Mouse (Mus musculus): Measurements from ENCODE around the gene Mgme1. TPM values are rescaled to one million over a fixed set of nuclear protein-coding genes. Genes with fewer than 3 reads are reported as not detected.

Gene Mgme1
- total and polyA plus RNA-seq, 2 experiments from 2014 or later = 4.3 to 5.6 TPM

DNA sequence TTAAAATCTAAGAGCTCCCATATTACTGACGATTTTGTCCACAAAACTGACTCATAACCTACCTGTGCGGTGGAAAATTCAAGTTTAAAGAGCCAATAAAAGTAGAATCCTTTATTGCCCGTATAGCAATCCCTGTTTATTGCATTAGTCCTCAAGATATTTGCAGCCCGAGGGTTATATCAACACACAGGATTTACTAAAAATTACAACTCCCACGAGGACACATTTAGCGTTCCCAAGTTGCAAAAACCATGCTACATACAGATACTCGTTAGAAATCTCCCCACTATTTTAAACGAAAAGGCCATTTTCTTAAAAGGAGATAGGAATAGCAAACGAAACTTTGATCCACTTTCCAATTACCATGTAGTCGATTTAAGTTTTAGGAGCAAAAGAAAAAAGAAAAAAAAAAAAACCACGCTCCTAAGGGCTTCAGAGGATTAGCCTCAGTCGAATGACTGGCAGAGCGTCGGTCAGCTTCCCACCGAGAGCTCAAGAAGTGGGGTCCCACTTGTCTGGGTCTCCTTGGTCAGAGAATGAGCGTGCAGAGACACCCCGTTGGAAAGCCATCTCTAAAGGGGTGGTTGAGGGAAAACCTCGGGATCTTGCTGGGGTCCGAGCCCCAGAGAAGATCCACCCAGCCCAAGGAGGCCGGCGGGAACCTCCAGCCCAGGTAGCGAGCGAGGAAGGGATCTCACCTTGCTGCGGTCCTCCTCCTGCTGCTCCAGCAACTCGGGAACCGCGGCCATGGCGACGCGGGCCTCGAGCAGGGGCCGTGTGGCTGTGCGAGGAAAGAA is 586 bp upstream of the Mgme1 start:
- Histone ChIP-seq H3K27me3 (ENCODE audit: insufficient read depth, low read length) (no peaks in the 10 kb centered on the region), H3K9me3 (ENCODE audit: low read length) (no peaks in the 10 kb centered on the region), H3K27ac (ENCODE audit: low read depth, low read length) (peak overlapping the region; percentile 91), H3K36me3 (ENCODE audit: insufficient read depth, low read length) (no peaks in the 10 kb centered on the region), H3K4me3 (ENCODE audit: low read depth, low read length) (peak overlapping the region; percentile 95), H3K9ac (replicated peaks; ENCODE audit: low read length, poor library complexity, severe bottlenecking) (peak overlapping the region; percentile 94), H3K4me1 (ENCODE audit: insufficient read depth, low read length) (peaks cover 9% of the 10 kb centered on the region; the same call in 1 of the 2 replicates), H3K4me2 (ENCODE audit: low read depth, low read length, poor library complexity, severe bottlenecking) (peak overlapping the region; percentile 68)
- peak; percentile 10 for DNase-seq (ENCODE audit: low spot score)
- ATAC-seq (ENCODE audit: low FRiP score) = peak; percentile 8; the same call in 1 of the 2 replicates
- TF ChIP-seq CTCF (IDR thresholded peaks at IDR 0.05) = no peak
- WGBS = under 1% methylated on average over 26 of the region's 33 CpGs

DNA sequence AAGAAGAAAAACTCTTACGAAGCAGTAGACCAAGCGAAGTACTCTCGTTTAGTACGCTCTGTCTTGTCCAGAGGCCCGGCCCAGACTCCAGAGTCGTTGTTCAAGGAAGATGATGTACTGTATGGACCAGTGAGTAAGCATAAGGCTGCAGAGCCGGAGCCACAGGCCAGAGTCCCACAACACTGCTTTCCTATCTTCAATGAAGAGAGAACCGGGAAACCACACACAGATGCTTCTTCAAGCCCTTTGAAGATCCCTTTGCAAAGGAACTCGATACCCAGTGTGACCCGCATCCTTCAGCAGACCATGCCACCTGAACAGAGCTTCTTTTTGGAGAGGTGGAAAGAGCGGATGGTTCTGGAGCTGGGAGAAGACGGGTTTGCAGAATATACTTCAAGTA is 1.6 kb downstream of the Mgme1 start:
- no peak overlapping the region for H3K4me3 ChIP-seq (ENCODE audit: low read depth, low read length)
- peaks cover 9% of the 10 kb centered on the region; the same call in 1 of the 2 replicates for H3K4me1 ChIP-seq (ENCODE audit: insufficient read depth, low read length)
- H3K9me3 ChIP-seq (ENCODE audit: low read length) = no peaks in the 10 kb centered on the region
- WGBS = 92% methylated on average over 12 of the region's 12 CpGs
- DNase-seq (ENCODE audit: low spot score) = no peak
- no peak for ATAC-seq (ENCODE audit: low FRiP score)
- no peaks in the 10 kb centered on the region for H3K27me3 ChIP-seq (ENCODE audit: insufficient read depth, low read length)
- no peak for TF ChIP-seq CTCF (IDR thresholded peaks at IDR 0.05)
- H3K4me2 ChIP-seq (ENCODE audit: low read depth, low read length, poor library complexity, severe bottlenecking) = no peak overlapping the region
- H3K27ac ChIP-seq (ENCODE audit: low read depth, low read length) = no peak overlapping the region
- H3K36me3 ChIP-seq (ENCODE audit: insufficient read depth, low read length) = 0 out of 2 replicates have a peak, but pooled peaks cover 3% of the 10 kb centered on the region
- no peak overlapping the region for H3K9ac ChIP-seq (replicated peaks; ENCODE audit: low read length, poor library complexity, severe bottlenecking)

DNA sequence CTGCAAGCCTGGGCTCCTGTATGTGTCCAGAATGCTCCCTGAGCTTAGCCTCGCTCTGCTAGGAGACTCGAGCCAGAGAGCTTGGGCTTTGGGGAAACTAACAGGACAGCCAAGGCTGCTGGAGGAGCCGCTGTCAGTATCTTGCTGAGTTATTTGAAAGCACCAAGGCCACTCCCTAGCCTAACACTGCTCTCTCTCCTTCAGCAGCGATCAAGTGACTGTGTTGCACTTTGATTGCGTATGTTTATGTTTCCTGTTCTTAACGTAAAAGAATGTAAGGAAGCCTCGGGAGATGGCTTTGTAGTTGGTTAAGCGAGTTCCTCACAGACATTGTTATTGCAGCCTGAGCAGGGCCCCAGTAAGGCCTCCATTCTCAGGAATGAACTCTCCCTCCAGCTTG is 4.3 kb downstream of the Mgme1 start:
- H3K36me3 ChIP-seq (ENCODE audit: insufficient read depth, low read length) = peaks cover 12% of the 10 kb centered on the region
- 66% methylated on average over 8 of the region's 8 CpGs for WGBS
- no peak overlapping the region for H3K9ac ChIP-seq (replicated peaks; ENCODE audit: low read length, poor library complexity, severe bottlenecking)
- no peak overlapping the region for H3K27ac ChIP-seq (ENCODE audit: low read depth, low read length)
- H3K4me3 ChIP-seq (ENCODE audit: low read depth, low read length) = no peak overlapping the region
- TF ChIP-seq CTCF (IDR thresholded peaks at IDR 0.05) = no peak
- 0 out of 2 replicates have a peak, but pooled peaks cover 2% of the 10 kb centered on the region for H3K4me1 ChIP-seq (ENCODE audit: insufficient read depth, low read length)
- H3K4me2 ChIP-seq (ENCODE audit: low read depth, low read length, poor library complexity, severe bottlenecking) = no peak overlapping the region
- ATAC-seq (ENCODE audit: low FRiP score) (no peak), DNase-seq (ENCODE audit: low spot score) (no peak)
- no peaks in the 10 kb centered on the region for H3K27me3 ChIP-seq (ENCODE audit: insufficient read depth, low read length)
- H3K9me3 ChIP-seq (ENCODE audit: low read length) = no peaks in the 10 kb centered on the region

DNA sequence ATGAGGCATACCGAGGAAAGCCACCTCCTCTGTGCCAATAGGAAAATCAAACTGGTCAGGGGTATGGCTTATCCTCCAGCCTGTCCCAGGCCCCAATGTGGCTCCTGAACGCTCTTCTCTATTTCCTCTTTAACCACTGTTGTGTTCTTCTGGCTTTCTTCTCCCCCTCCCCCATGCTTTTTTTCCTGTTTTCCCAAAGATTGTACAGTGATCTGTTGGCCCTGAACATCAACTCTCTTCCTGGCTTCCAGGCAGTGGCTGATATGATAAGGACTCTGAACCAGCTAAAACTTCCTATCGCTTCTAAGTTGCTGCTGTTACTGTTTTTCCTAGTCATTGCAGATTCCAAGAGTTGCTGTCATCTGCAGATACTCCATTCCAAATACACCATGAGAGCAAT is 6.4 kb downstream of the Mgme1 start:
- no peak overlapping the region for H3K4me2 ChIP-seq (ENCODE audit: low read depth, low read length, poor library complexity, severe bottlenecking)
- no peak overlapping the region for H3K9ac ChIP-seq (replicated peaks; ENCODE audit: low read length, poor library complexity, severe bottlenecking)
- no peaks in the 10 kb centered on the region for H3K9me3 ChIP-seq (ENCODE audit: low read length)
- DNase-seq (ENCODE audit: low spot score) = no peak
- TF ChIP-seq CTCF (IDR thresholded peaks at IDR 0.05) = no peak
- peaks cover 14% of the 10 kb centered on the region for H3K36me3 ChIP-seq (ENCODE audit: insufficient read depth, low read length)
- H3K27ac ChIP-seq (ENCODE audit: low read depth, low read length) = no peak overlapping the region
- H3K27me3 ChIP-seq (ENCODE audit: insufficient read depth, low read length) = no peaks in the 10 kb centered on the region
- no peaks in the 10 kb centered on the region for H3K4me1 ChIP-seq (ENCODE audit: insufficient read depth, low read length)
- ATAC-seq (ENCODE audit: low FRiP score) = no peak
- no peak overlapping the region for H3K4me3 ChIP-seq (ENCODE audit: low read depth, low read length)
- 92% methylated on average over 3 of the region's 3 CpGs for WGBS

DNA sequence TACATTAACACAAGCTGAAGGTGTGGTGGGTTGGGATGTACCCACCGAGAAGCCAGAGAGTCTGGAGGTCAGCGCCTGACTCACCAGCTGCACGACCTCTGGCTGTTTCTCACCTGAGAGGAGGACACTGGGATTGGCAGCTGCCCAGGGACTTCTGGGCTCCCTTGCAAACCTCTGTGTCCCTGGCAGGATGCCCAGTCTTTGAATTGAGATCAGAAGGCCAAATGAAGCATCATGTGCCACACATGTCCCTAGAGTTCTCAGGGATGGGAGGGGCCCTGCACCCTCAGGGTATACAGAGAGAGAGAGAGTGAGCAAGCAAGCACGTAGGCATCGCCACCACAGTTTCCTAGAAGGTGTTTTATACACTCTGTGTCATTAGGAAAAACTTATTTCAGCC is 9.3 kb downstream of the Mgme1 start:
- Histone ChIP-seq H3K9ac (replicated peaks; ENCODE audit: low read length, poor library complexity, severe bottlenecking) (no peak overlapping the region), H3K9me3 (ENCODE audit: low read length) (no peaks in the 10 kb centered on the region), H3K4me2 (ENCODE audit: low read depth, low read length, poor library complexity, severe bottlenecking) (no peak overlapping the region), H3K4me1 (ENCODE audit: insufficient read depth, low read length) (no peaks in the 10 kb centered on the region), H3K36me3 (ENCODE audit: insufficient read depth, low read length) (peaks cover 14% of the 10 kb centered on the region), H3K27ac (ENCODE audit: low read depth, low read length) (no peak overlapping the region), H3K4me3 (ENCODE audit: low read depth, low read length) (no peak overlapping the region), H3K27me3 (ENCODE audit: insufficient read depth, low read length) (no peaks in the 10 kb centered on the region)
- no peak for ATAC-seq (ENCODE audit: low FRiP score)
- DNase-seq (ENCODE audit: low spot score) = peak; percentile 33
- no peak for TF ChIP-seq CTCF (IDR thresholded peaks at IDR 0.05)
- WGBS = 70% methylated on average over 5 of the region's 5 CpGs

DNA sequence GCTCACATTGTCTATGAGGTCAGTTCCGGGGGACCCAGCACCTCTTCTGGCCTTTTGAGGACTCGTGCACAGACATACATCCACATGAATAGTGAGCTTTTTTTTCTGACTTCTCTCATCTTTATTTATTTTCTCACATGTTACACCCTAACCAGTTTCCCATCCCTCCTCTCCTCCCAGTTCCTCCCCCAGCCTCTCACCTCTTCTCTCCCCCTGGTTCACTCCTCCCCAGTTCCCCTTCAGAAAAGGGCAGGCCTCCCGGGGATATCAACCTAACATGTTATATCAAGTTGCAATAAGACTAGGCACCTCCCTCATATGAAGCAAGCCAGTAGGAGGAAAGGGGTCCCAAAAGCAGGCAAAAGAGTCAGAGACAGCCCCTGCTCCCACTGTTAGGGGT is 10.1 kb downstream of the Mgme1 start:
- TF ChIP-seq CTCF (IDR thresholded peaks at IDR 0.05) = no peak
- H3K4me2 ChIP-seq (ENCODE audit: low read depth, low read length, poor library complexity, severe bottlenecking) = no peak overlapping the region
- DNase-seq (ENCODE audit: low spot score) (no peak), ATAC-seq (ENCODE audit: low FRiP score) (no peak)
- peaks cover 14% of the 10 kb centered on the region for H3K36me3 ChIP-seq (ENCODE audit: insufficient read depth, low read length)
- no peaks in the 10 kb centered on the region for H3K4me1 ChIP-seq (ENCODE audit: insufficient read depth, low read length)
- H3K4me3 ChIP-seq (ENCODE audit: low read depth, low read length) = no peak overlapping the region
- H3K9me3 ChIP-seq (ENCODE audit: low read length) = no peaks in the 10 kb centered on the region
- no peak overlapping the region for H3K27ac ChIP-seq (ENCODE audit: low read depth, low read length)
- no peak overlapping the region for H3K9ac ChIP-seq (replicated peaks; ENCODE audit: low read length, poor library complexity, severe bottlenecking)
- 81% methylated on average over 3 of the region's 3 CpGs for WGBS
- no peaks in the 10 kb centered on the region for H3K27me3 ChIP-seq (ENCODE audit: insufficient read depth, low read length)
